Mouse (Mus musculus) midbrain, embryonic 13.5 days (tissue): ENCODE results near the gene Paf1. TPM values are rescaled to one million over a fixed set of nuclear protein-coding genes. Genes with fewer than 3 reads are reported as not detected.

Source experiments
- ATAC-seq: fragments of 200-750 bp; cut with Nextera tagmentation; 2 replicates; pipeline ENCODE4 v1.8.0; 2017; ENCODE audit warnings: mild to moderate bottlenecking, moderate TSS enrichment, moderate library complexity
- H3K27ac ChIP-seq: fragments of 300-500 bp; sonication (generic); 2 replicates; pipeline ENCODE4 v1.5.1; 2015; ENCODE audit warnings: inconsistent platforms, mild to moderate bottlenecking, moderate library complexity
- H3K27me3 ChIP-seq: fragments of 300-500 bp; sonication (generic); 2 replicates; pipeline ENCODE4 v1.6.1; 2015; ENCODE audit warnings: mild to moderate bottlenecking, inconsistent platforms
- H3K36me3 ChIP-seq: fragments of 300-500 bp; sonication (generic); 2 replicates; pipeline ENCODE4 v1.6.1; 2015; ENCODE audit warnings: mild to moderate bottlenecking, inconsistent platforms
- H3K4me1 ChIP-seq: fragments of 300-500 bp; sonication (generic); replicated peaks from 2 replicates; pipeline ENCODE4 v1.6.1; 2015; ENCODE audit warnings: inconsistent platforms
- H3K4me2 ChIP-seq: fragments of 300-500 bp; sonication (generic); replicated peaks from 2 replicates; pipeline ENCODE4 v1.6.1; 2015; ENCODE audit warnings: moderate library complexity, mild to moderate bottlenecking, inconsistent platforms
- H3K4me3 ChIP-seq: fragments of 300-500 bp; sonication (generic); replicated peaks from 2 replicates; pipeline ENCODE4 v1.5.1; 2015; ENCODE audit warnings: mild to moderate bottlenecking, inconsistent platforms
- H3K9ac ChIP-seq: fragments of 300-500 bp; sonication (generic); replicated peaks from 2 replicates; pipeline ENCODE4 v1.6.1; 2015; ENCODE audit warnings: mild to moderate bottlenecking, inconsistent platforms
- H3K9me3 ChIP-seq: fragments of 300-500 bp; sonication (generic); 2 replicates; pipeline ENCODE4 v1.6.1; 2016; ENCODE audit warnings: mild to moderate bottlenecking, inconsistent platforms
- WGBS: fragments of 180-500 bp; shearing (Covaris S2); methylation state at CpG from one replicate; pipeline ENCODE4 v1.1.7; 2015; 5-methylcytosine and 5-hydroxymethylcytosine counted together
- polyA plus RNA-seq: library from polyadenylated mRNA; unstranded; fragments of >200 nt; fragmentation: Nextera tagmentation; extraction: Ambion mirVana; gene quantifications from 2 replicates; pipeline ENCODE4 v1.2.1, GENCODE M21; 2015

Gene Paf1
- polyA plus RNA-seq, 1 experiment from 2014 or later: 97.9 TPM

DNA sequence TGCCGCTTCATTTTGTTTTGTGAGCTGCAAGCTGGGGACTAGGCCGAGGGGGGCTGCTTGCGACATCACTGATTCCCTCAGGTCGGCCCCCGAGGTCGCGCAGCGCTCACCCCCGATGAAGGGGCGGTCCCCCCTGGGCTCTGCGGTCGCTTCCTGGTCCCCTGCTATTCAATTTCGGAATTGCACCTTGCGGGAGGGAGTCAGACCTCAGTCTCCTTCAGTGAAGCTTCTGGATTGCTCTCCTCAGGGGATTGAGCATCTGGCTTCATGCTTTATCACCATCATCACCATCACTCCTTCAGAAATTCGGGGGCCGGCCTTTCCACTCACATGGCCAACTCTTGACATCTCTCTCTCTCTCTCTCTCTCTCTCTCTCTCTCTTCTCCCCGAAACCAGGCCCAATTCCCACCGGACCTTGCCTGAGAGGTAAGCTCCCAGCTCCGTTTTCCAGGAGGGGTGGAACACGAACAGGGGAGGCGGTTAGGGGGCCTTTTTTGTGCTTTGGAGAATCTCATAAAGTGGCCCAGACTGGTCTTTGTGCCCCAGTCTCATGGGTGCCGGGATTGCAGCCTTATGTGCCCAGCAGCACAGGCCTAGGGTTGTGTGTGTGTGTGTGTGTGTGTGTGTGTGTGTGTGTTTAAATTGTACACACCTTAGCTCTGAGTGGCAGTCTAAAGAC is 661 bp downstream of the Paf1 start:
- Histone ChIP-seq H3K4me3 (peak overlapping the region; percentile 83), H3K4me1 (peaks cover 20% of the 10 kb centered on the region), H3K27me3 (no peaks in the 10 kb centered on the region), H3K9ac (peak overlapping the region; percentile 93), H3K9me3 (no peaks in the 10 kb centered on the region), H3K27ac (peak overlapping the region; percentile 70), H3K4me2 (peak overlapping the region; percentile 98), H3K36me3 (peaks cover 59% of the 10 kb centered on the region)
- no peak for ATAC-seq
- WGBS: 6% methylated on average over 22 of the region's 22 CpGs

DNA sequence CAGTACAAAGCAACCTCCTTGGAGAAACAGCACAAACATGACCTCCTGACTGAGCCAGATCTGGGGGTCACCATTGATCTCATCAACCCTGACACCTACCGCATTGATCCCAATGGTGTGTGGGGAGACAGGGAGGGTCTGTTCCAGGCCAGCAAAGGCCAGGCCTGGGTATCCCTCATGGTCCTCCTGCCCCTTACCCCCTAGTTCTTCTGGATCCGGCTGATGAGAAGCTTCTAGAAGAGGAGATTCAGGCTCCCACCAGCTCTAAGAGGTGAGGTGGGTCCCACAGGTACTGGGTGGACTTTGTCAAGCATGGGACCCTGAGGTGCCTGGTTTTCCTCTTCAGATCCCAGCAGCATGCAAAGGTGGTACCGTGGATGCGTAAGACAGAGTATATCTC is 2.7 kb downstream of the Paf1 start:
- Histone ChIP-seq H3K27ac (no peak overlapping the region), H3K9me3 (no peaks in the 10 kb centered on the region), H3K27me3 (no peaks in the 10 kb centered on the region), H3K9ac (no peak overlapping the region), H3K4me2 (no peak overlapping the region), H3K4me3 (no peak overlapping the region), H3K4me1 (peaks cover 20% of the 10 kb centered on the region), H3K36me3 (peaks cover 58% of the 10 kb centered on the region)
- no peak for ATAC-seq
- 95% methylated on average over 4 of the region's 4 CpGs for WGBS

DNA sequence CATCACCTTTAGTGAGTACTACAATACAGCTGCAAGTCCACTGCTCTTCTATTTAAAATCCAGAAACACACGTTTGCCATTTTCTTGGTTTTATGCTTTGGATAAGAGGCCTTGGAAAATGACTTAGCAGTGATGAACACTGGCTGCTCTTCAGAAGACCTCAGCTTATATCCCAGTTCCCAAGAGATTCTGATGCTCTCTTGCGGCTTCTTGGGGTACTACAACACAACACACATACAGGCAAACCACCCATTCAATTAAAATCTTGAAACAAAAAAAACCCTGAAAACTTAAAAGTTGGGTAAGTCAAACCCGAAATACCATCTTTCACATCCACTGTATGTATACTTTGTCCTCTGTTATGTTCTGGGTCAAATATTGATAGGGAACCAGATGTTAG is 5.2 kb downstream of the Paf1 start:
- no peaks in the 10 kb centered on the region for H3K27me3 ChIP-seq
- no peak overlapping the region for H3K27ac ChIP-seq
- no peak overlapping the region for H3K4me3 ChIP-seq
- peaks cover 11% of the 10 kb centered on the region for H3K4me1 ChIP-seq
- WGBS: 68% methylated on average over 3 of the region's 3 CpGs
- no peak for ATAC-seq
- no peak overlapping the region for H3K9ac ChIP-seq
- H3K36me3 ChIP-seq: peaks cover 77% of the 10 kb centered on the region
- no peak overlapping the region for H3K4me2 ChIP-seq
- no peaks in the 10 kb centered on the region for H3K9me3 ChIP-seq

DNA sequence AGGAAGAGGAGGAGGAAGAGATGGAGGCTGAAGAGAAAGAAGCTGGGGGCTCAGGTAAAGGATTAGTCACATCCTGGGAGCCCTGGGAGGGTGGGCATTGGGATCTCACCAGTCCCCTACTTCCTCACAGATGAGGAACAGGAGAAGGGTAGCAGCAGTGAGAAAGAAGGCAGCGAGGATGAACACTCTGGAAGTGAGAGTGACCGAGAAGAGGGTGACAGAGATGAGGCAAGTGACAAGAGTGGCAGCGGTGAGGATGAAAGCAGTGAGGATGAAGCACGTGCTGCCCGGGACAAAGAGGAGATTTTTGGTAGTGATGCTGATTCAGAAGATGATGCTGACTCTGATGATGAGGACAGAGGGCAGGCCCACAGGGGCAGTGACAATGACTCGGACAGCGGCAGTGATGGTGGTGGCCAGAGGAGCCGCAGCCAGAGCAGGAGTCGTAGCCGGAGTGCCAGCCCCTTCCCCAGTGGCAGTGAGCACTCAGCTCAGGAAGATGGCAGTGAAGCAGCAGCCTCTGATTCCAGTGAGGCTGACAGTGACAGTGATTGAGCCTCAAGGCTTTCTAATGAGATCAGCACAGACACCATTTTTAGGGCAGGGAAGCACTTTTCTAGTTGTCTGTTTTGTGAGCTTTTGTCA is 6.1 kb downstream of the Paf1 start:
- Histone ChIP-seq H3K9me3 (no peaks in the 10 kb centered on the region), H3K27me3 (no peaks in the 10 kb centered on the region), H3K36me3 (peaks cover 85% of the 10 kb centered on the region), H3K27ac (no peak overlapping the region), H3K9ac (no peak overlapping the region), H3K4me1 (peaks cover 3% of the 10 kb centered on the region), H3K4me3 (no peak overlapping the region), H3K4me2 (no peak overlapping the region)
- 94% methylated on average over 10 of the region's 10 CpGs for WGBS
- ATAC-seq: no peak

DNA sequence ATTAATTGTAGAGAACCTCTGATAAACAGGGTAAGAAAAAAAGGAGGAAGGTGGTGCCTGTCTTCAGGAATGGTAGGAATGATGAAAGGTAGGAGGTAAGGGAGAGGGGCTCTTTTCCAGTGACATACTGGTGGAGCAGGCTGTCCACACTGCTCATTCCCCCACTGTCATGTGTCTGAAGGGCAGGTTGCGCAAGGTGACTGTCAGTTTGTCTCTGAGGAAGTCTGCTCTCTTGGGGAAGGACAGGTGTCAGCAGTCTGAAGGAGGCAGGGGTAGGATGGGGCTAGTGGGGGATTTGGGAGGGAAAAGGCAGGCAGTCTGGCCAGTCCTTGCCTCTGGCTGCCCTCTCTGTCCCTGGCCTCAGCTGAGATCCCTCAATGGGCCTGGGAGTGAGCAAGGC is 8.3 kb downstream of the Paf1 start:
- Histone ChIP-seq H3K4me2 (no peak overlapping the region), H3K36me3 (peaks cover 93% of the 10 kb centered on the region), H3K9ac (no peak overlapping the region), H3K27me3 (no peaks in the 10 kb centered on the region), H3K9me3 (no peaks in the 10 kb centered on the region), H3K27ac (no peak overlapping the region), H3K4me1 (no peaks in the 10 kb centered on the region), H3K4me3 (no peak overlapping the region)
- no peak for ATAC-seq
- WGBS: 100% methylated on average over 1 of the region's 1 CpGs

DNA sequence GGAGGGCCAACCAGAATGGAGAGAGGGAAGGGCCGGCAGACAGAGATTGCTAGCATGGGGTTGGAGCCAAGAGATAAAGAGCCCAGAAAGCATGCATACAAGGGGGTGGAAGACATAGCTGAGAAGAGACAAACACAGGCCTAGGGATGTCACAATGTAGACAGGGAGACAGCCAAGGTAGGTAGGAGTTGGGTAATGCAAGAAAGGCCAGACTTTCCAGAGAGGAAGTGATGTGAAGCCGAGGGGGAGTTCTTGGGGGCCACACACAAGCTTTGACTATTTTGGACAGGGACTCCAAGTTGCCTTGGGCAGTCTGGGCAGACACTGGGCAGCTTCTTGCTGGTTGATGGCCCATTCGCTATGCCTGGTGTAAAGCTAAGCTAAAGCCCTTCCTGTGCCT is 9.2 kb downstream of the Paf1 start:
- Histone ChIP-seq H3K9ac (no peak overlapping the region), H3K4me2 (no peak overlapping the region), H3K36me3 (peaks cover 93% of the 10 kb centered on the region), H3K27me3 (no peaks in the 10 kb centered on the region), H3K27ac (no peak overlapping the region), H3K4me1 (no peaks in the 10 kb centered on the region), H3K9me3 (no peaks in the 10 kb centered on the region), H3K4me3 (no peak overlapping the region)
- ATAC-seq: no peak
- 94% methylated on average over 3 of the region's 3 CpGs for WGBS

DNA sequence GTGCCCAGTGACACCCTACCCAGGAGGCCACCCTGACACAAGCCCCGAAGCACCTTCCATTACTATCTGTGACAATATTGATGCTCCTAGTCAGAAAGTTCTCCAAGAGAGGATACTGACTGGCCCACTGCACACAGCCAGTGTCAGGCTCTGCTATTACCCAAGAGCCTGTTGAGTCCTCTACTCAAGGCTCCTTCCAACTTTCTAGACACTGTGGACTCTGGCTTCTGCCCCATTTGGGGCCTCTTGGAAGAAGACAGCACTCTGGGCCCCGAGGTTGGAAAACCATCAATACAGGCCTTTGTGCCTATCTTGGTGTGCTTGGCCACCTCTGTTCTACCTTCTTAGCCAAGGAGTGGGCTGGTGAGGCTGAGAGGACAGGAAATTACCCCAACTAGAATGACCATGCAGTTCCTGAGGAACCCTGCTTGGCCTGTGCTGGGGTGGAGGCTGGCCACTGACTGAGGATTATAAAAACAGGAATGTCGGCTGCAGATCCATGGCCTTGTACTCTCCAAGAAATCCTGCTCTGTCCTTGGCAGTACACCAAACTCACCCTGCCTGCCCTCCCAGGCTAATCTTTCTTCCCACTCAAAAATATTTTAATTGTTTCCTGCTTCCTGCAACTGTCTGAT is 18.2 kb downstream of the Paf1 start:
- Histone ChIP-seq H3K27me3 (no peaks in the 10 kb centered on the region), H3K4me3 (no peak overlapping the region), H3K4me2 (no peak overlapping the region), H3K9me3 (no peaks in the 10 kb centered on the region), H3K9ac (0 out of 2 replicates have a peak overlapping the region, but pooled peaks have one; percentile 14), H3K27ac (no peak overlapping the region), H3K36me3 (peaks cover 88% of the 10 kb centered on the region), H3K4me1 (no peaks in the 10 kb centered on the region)
- no peak for ATAC-seq
- WGBS: 93% methylated on average over 3 of the region's 3 CpGs

DNA sequence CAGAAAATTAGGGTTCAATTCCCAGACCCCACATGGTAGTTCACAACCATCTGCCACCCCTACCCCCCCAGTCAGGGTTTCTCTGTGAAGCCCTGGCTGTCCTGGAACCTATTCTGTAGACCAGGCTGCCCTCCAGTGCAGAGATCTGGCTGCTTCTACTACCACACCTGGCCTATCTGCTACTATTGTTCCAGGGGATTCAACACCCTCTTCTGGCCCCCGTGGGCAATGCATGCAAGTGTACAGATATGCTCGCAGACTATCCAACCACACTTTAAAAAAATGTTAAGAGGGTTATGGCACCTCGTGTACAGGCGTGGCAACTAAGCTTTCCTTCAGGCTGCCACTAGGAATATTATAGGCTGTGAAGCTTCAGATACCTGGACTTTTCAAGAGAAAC is 20.1 kb downstream of the Paf1 start:
- WGBS: 95% methylated on average over 4 of the region's 4 CpGs
- ATAC-seq: no peak

DNA sequence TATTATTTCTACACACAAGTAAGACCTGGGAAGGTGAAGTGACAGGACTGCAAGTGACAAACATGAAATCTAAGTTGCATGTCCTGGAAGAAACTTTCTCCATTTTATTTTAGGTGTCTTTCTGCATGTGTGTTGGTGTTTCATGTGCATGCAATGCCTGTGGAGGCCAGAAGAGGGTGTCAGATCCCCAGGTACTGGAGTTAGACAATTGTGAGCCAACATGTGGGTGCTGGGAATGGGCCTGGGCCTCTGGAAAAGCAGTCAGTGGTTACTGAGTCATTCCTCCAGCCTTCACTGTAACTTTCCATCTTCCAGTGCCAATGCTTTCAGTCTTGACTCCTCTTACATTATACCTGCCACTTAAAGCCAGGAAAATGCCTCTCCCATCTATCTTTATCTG is 24.6 kb downstream of the Paf1 start:
- Histone ChIP-seq H3K4me2 (no peak overlapping the region), H3K9me3 (no peaks in the 10 kb centered on the region), H3K4me1 (no peaks in the 10 kb centered on the region), H3K27me3 (no peaks in the 10 kb centered on the region), H3K36me3 (peaks cover 87% of the 10 kb centered on the region), H3K27ac (no peak overlapping the region), H3K4me3 (no peak overlapping the region), H3K9ac (no peak overlapping the region)
- ATAC-seq: no peak

More for the DNA sequence above, 20.1 kb downstream of the Paf1 start:
- H3K4me1 ChIP-seq: no peaks in the 10 kb centered on the region
- no peak overlapping the region for H3K4me3 ChIP-seq
- no peak overlapping the region for H3K27ac ChIP-seq
- no peak overlapping the region for H3K9ac ChIP-seq
- no peaks in the 10 kb centered on the region for H3K9me3 ChIP-seq
- no peaks in the 10 kb centered on the region for H3K27me3 ChIP-seq
- H3K36me3 ChIP-seq: peaks cover 85% of the 10 kb centered on the region
- no peak overlapping the region for H3K4me2 ChIP-seq

DNA sequence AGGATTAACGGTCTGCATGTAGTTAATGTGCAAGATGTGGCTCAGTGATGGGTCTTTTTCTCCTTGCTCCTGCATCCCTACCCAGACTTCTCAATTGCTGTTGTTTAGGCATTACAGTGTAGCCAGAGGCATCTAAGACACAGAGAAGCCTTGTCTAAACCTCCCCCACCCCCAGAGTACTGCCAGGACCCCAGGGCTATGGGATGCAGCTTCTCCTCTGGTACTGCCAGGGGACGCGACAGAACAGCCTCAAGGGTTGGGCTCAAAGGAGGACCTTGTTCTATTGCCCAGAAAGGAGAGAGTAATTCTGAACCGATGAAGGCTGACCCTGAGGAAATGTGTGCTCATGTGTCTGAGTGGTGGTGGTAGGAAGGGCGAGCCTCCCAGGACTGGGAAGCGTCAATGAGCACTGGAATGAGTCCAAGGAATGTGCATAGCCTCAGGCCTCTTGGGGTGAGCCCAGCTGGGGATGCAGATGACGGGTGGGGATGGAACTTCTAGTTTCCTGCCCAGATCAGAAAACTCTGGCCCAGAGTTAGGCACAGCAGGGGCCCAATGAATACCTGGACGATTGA is 25.4 kb downstream of the Paf1 start:
- no peak for ATAC-seq

DNA sequence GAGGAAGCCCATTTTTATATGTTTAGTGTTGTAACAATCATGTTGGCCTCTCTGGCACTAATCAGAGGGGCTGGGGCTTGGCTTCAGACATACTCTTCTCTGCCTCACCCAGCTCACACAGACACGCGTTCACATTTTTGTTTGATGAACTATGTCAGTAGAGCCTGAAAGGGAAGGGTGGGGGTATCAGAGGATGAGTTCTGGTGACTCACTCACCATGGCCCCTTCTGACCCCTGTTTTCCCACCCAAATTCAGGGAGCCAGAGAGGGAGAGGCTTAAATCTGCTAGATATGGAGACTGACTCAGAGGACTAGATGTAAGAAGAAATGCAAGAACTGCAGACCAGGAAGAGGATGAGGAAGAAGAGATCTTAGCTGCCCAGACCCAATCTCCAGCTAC is 26.7 kb downstream of the Paf1 start:
- Histone ChIP-seq H3K27me3 (no peaks in the 10 kb centered on the region), H3K4me1 (no peaks in the 10 kb centered on the region), H3K9ac (no peak overlapping the region), H3K4me2 (no peak overlapping the region), H3K27ac (no peak overlapping the region), H3K4me3 (no peak overlapping the region), H3K36me3 (peaks cover 82% of the 10 kb centered on the region), H3K9me3 (no peaks in the 10 kb centered on the region)
- no peak for ATAC-seq
- WGBS: 100% methylated on average over 2 of the region's 2 CpGs

More for the DNA sequence above, 25.4 kb downstream of the Paf1 start:
- no peak overlapping the region for H3K9ac ChIP-seq
- 91% methylated on average over 8 of the region's 8 CpGs for WGBS
- no peaks in the 10 kb centered on the region for H3K27me3 ChIP-seq
- no peak overlapping the region for H3K4me2 ChIP-seq
- H3K27ac ChIP-seq: no peak overlapping the region
- H3K36me3 ChIP-seq: peaks cover 87% of the 10 kb centered on the region
- H3K9me3 ChIP-seq: no peaks in the 10 kb centered on the region
- no peak overlapping the region for H3K4me3 ChIP-seq
- H3K4me1 ChIP-seq: no peaks in the 10 kb centered on the region

DNA sequence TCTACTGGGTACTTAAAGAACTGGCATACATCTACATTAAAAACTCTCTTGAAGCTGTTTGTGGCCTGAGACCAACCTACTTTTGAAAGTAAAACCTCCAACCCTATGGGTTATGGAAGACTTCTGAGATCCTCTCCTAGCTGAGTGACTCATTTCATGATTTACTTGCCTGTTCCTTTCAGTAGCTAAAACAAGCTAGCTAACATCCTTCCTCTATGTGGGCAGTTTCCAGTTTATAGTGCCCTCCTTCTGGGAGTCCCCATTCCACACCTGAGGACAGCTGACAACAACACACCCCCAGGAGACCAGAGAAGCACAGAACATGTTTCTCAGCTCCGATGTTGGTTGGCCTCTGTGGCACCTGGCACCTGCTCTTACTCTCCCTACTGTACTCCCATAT is 30.3 kb downstream of the Paf1 start:
- Histone ChIP-seq H3K4me1 (no peaks in the 10 kb centered on the region), H3K4me3 (no peak overlapping the region), H3K36me3 (peaks cover 59% of the 10 kb centered on the region), H3K9ac (no peak overlapping the region), H3K4me2 (no peak overlapping the region), H3K27me3 (no peaks in the 10 kb centered on the region), H3K27ac (no peak overlapping the region), H3K9me3 (no peaks in the 10 kb centered on the region)
- 100% methylated on average over 1 of the region's 1 CpGs for WGBS
- no peak for ATAC-seq
